Mouse (Mus musculus) retina, adult 2 months (tissue): Measurements from ENCODE around the gene Ifrd2.

Source experiments
- DNase-seq: peaks from one replicate; pipeline ENCODE4 v3.0.0-alpha.2; 2012; ENCODE audit warnings: low read depth, low spot score

The Ifrd2 gene

DNA sequence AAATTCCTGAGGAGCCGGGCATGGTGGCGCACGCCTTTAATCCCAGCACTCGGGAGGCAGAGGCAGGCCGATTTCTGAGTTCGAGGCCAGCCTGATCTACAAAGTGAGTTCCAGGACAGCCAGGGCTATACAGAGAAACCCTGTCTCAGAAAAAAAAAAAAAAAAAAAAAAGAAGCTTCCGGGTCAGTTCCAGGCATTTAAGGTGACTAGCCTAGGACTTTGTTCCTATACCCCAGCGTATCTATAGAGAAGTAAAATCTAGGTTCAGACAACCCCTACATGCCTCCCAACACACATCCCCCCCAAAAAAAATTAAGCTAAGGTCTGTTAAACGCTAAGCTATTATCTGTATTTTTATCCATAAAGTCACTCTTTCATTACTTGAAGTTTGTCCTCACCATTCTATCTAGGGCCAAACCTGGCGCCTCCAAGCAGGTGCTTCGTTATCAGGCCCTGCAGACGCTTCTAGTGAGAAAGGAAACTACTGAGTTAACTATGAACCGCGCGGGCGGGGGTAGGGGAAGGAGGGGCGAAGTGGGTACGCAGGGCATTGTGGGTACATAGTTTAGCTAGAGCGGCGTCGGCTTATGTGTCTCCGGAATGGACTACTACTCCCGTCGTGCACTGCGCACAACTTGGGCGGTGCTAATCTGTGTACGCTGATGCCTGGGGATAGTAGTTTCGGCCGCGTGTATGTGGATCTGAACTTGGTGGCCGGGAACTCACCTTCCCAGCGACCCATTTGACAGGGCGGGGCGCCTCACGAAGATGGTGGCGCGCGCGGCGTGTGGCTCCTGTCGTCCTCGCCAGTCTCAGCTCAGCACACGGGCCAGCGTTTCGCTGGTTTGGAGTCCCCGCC, at the start of gene Ifrd2:
Gene Ifrd2 (plus strand): TSS at position 669 of the 859 bp plus-strand sequence.
- peak; percentile 95 for DNase-seq

- no peak for DNase-seq
These were observed 49.2 kb upstream of the Ifrd2 start for GRCm38 (mm10) chr9:107538231-107538630.

DNA sequence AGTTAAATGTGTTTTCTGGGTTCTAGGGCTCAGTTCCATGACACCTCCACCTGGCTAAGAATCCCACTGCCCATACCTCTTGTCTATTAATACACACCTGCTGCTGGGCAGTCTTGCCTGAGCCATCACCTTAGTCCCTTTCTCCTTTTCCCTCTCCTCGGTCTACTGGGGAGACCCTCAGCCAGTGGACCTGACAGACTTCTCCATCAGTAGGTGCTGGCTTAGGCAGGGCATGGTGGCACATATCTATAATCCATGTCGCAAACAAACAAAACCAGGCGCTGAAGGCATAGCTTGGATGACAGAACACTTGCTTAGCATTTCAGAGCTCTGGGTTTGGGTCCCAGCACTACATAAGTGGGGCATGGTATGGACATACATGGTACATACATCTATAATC, 48.7 kb upstream of the Ifrd2 start:
- no peak for DNase-seq

- no peak for DNase-seq
These were observed 47.5 kb upstream of the Ifrd2 start for GRCm38 (mm10) chr9:107539940-107540339.

DNA sequence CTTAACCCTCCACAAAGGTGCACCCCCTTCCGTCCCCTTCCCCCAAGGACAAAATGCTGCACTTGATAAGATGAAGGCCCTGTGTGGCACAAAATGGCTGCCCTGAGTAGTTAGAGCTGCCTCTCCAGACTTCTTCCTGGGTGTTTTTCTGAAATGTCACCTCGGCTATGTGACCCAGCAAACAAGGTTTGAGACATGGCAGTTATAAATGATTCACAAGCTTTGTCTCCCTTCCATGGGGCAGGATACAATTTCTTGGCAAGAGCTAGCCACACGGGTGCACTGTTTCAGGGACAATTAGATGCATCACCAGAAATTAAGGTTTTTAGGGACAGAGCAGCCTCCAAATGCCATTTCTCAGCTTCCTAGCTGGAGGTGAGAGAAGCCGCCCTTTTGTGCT, 47.0 kb upstream of the Ifrd2 start:
- DNase-seq, result no peak

- no peak for DNase-seq
These were observed 46.4 kb upstream of the Ifrd2 start for GRCm38 (mm10) chr9:107541005-107541404.

DNA sequence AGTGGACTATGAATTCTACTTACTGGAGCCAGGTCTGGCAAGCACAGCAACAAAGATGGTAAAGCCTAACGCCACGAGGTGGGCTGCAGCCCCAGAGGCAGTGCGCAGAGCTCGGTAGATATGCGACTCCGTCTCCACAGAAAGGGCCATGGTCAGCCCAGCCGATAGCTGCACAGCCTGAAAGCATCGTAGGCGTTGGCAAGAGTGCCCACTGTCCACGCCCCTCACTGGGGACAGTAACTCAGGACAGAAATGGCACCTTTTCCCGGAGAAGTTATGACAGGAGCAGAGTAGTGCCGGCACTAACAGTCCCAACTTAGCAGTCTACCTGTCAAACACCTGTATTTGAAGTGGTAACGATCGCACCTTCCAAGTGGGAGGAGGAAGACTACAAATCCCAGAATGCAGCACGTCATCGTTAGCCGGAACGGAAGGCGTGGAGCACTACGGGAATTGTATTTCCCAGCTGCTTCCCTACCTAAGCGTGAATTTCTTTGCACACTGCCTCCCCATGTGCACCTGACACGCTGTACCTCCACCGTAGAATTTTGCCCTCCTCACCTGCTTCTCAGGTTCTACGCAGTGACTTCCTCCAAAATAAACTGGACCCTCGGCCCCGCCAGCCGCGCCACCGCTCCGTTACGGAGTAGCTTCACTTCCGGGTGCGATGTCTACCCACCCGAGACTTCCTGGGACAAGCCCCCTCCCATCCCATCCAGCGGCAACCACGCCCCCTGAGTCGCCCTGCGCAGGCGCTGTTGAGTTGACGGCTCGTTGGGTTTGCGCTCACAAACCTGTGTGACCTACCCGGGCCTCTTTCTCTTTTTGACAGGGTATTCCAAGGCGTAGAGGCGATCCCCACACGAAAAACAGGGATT, 45.7 kb upstream of the Ifrd2 start, which contains the start of the genes Cyb561d2 and Nprl2:
Gene Cyb561d2 (minus strand): TSS at position 720 of the 878 bp plus-strand sequence.
Gene Nprl2 (plus strand): TSS at position 753 of the 878 bp plus-strand sequence.
- peak; percentile 83 for DNase-seq

- no peak for DNase-seq
These were observed 45.1 kb upstream of the Ifrd2 start for GRCm38 (mm10) chr9:107542352-107542686.

GRCm38 (mm10) chr9:107542721-107543120, 44.7 kb upstream of the Ifrd2 start:
- DNase-seq, result no peak

DNA sequence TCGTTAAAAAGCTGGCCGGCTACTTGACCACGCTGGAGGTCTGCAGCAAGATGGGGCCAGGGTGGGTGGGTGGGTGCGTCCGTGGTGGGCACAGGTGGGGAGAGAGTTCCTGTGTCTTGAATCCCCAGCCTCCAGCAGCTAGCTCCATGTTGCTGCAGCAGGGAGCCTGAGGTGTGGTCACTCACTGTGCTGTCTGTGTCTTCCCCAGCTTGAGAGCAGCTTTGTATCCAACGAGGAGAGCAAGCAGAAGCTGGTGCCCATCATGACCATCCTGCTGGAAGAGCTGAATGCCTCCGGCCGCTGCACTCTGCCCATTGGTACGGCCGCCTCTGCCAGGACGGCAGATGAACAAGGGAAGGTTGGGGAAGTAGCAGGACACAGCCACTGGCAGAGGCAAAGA, 44.1 kb upstream of the Ifrd2 start:
- no peak for DNase-seq

- no peak for DNase-seq
These were observed 43.2 kb upstream of the Ifrd2 start for GRCm38 (mm10) chr9:107544196-107544700.

DNA sequence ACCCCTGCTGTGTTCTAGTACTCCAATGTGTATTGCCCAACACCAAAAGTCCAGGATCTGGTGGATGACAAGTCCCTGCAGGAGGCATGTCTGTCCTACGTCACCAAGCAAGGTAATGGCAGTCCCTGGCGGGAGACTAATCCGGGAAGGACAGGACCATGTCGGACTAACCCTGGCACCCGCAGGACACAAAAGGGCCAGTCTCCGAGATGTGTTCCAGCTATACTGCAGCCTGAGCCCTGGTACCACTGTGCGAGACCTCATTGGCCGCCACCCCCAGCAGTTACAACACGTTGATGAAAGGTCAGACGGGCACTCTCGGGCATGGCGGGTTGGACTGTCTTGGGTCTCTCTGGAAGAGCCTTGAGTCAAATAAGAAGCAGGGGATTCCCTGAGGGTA, 42.7 kb upstream of the Ifrd2 start:
- DNase-seq, result no peak

- no peak for DNase-seq
These were observed 42.2 kb upstream of the Ifrd2 start for GRCm38 (mm10) chr9:107545199-107545598.

DNA sequence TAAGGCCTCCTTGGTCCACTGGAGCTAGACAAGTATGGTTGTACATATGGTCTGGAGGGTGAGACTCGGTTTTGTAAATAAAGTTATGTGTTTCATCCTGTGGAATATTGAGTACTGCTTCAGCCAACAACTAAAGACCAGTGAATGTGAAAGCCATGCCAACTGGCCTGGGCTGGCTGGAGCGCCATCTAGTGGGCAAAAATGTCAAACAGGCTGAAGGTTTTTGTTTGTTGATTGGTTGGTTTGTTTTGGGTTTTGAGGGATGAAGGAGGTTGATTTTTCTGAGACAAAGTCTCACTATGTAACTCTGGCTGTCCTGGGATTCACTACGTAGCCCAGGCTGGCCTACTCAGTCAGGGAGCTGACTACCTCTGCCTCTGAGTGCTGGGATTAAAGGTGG, 41.8 kb upstream of the Ifrd2 start:
- DNase-seq, result no peak

- DNase-seq, result no peak
These were observed 40.4 kb upstream of the Ifrd2 start, which contains the start of gene Zmynd10 for GRCm38 (mm10) chr9:107547026-107547425. TSS of gene Zmynd10 (plus strand) at chr9:107547298.

GRCm38 (mm10) chr9:107547957-107548356, 39.5 kb upstream of the Ifrd2 start:
- no peak for DNase-seq

DNA sequence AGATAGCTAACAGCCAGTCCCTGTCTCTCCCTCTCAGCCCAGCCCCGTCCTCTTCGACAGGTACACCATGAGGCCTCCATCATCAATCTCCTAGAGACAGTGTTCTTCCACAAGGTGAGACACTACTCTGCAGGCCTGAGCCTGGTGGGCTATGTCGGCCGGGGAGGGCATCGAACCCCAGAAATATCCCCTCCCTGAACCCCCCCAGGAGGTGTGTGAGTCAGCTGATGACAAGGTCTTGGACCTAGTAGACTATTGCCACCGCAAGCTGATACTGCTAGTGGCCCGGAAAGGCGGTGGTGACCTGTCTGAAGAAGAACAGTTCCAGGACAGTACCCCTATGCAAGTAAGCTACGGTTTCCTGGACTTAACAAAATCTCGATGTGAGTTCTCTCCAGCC, 38.6 kb upstream of the Ifrd2 start:
- no peak for DNase-seq

- no peak for DNase-seq
These were observed 38.0 kb upstream of the Ifrd2 start for GRCm38 (mm10) chr9:107549297-107550074.

GRCm38 (mm10) chr9:107550491-107551116, 36.8 kb upstream of the Ifrd2 start:
- DNase-seq, result no peak

- no peak for DNase-seq
These were observed 36.1 kb upstream of the Ifrd2 start, which contains the start of gene Rassf1 for GRCm38 (mm10) chr9:107551117-107551889. TSS of gene Rassf1 (plus strand) at chr9:107551555.
